Mouse (Mus musculus): ENCODE measurements around the gene Podxl.

The Podxl gene

GRCm38 (mm10) chr6:31563235-31564181 lies at the start of gene Podxl:
Gene Podxl, minus strand, starts transcription at chr6:31563981.
- peak; percentile 44 to 58 for DNase-seq (ENCODE audit: low spot score in 2 of 2)

GRCm38 (mm10) chr6:31612560-31613270 lies 48.9 kb upstream of the Podxl start:
- no peak for DNase-seq (ENCODE audit: low spot score in 2 of 2)

GRCm38 (mm10) chr6:31606429-31606828 lies 42.6 kb upstream of the Podxl start:
- no peak for DNase-seq (ENCODE audit: low spot score in 2 of 2)

GRCm38 (mm10) chr6:31604629-31605265 lies 41.0 kb upstream of the Podxl start:
- no peak for DNase-seq (ENCODE audit: low spot score in 2 of 2)

- no peak for DNase-seq (ENCODE audit: low spot score in 2 of 2)
These were observed 38.7 kb upstream of the Podxl start for GRCm38 (mm10) chr6:31602489-31602888.

GRCm38 (mm10) chr6:31601131-31601530 lies 37.4 kb upstream of the Podxl start:
- DNase-seq (ENCODE audit: low spot score in 2 of 2): no peak

- DNase-seq (ENCODE audit: low spot score in 2 of 2): no peak
These were observed 36.1 kb upstream of the Podxl start for GRCm38 (mm10) chr6:31599863-31600262.

- no peak for DNase-seq (ENCODE audit: low spot score in 2 of 2)
These were observed 34.6 kb upstream of the Podxl start for GRCm38 (mm10) chr6:31598349-31598911.

- no peak for DNase-seq (ENCODE audit: low spot score in 2 of 2)
These were observed 33.3 kb upstream of the Podxl start for GRCm38 (mm10) chr6:31597136-31597460.

GRCm38 (mm10) chr6:31596346-31597135 lies 32.8 kb upstream of the Podxl start:
- peak in 1 of 2 experiments; percentile 24 for DNase-seq (ENCODE audit: low spot score in 2 of 2)

- DNase-seq (ENCODE audit: low spot score in 2 of 2): no peak
These were observed 28.9 kb upstream of the Podxl start for GRCm38 (mm10) chr6:31592579-31593238.

GRCm38 (mm10) chr6:31592128-31592527 lies 28.3 kb upstream of the Podxl start:
- no peak for DNase-seq (ENCODE audit: low spot score in 2 of 2)

- DNase-seq (ENCODE audit: low spot score in 2 of 2): no peak
These were observed 27.9 kb upstream of the Podxl start for GRCm38 (mm10) chr6:31591676-31592075.

- no peak for DNase-seq (ENCODE audit: low spot score in 2 of 2)
These were observed 27.0 kb upstream of the Podxl start for GRCm38 (mm10) chr6:31590754-31591153.

- no peak for DNase-seq (ENCODE audit: low spot score in 2 of 2)
These were observed 25.5 kb upstream of the Podxl start for GRCm38 (mm10) chr6:31589268-31589667.

- no peak for DNase-seq (ENCODE audit: low spot score in 2 of 2)
These were observed 23.9 kb upstream of the Podxl start for GRCm38 (mm10) chr6:31587655-31588054.

- DNase-seq (ENCODE audit: low spot score in 2 of 2): no peak
These were observed 22.3 kb upstream of the Podxl start for GRCm38 (mm10) chr6:31586127-31586526.

GRCm38 (mm10) chr6:31576151-31576550 lies 12.4 kb upstream of the Podxl start:
- no peak for DNase-seq (ENCODE audit: low spot score in 2 of 2)

- no peak for DNase-seq (ENCODE audit: low spot score in 2 of 2)
These were observed 11.3 kb upstream of the Podxl start for GRCm38 (mm10) chr6:31575063-31575462.

GRCm38 (mm10) chr6:31571459-31571858 lies 7.7 kb upstream of the Podxl start:
- no peak for DNase-seq (ENCODE audit: low spot score in 2 of 2)

All from cerebellum, postnatal 4 days (tissue).